Mouse (Mus musculus) C2C12 (cell line): ENCODE data around the gene Prickle2. TPM values are rescaled to one million over a fixed set of nuclear protein-coding genes. Genes with fewer than 3 reads are reported as not detected.

Experiments
- H3K27me3 ChIP-seq: one replicate; pipeline ENCODE4 v1.6.1; 2011; ENCODE audit not compliant: control insufficient read depth, insufficient read depth, insufficient read length
- H3K36me3 ChIP-seq: one replicate; pipeline ENCODE4 v1.6.1; 2011; ENCODE audit not compliant: control insufficient read depth, insufficient read depth
- H3K4me3 ChIP-seq: one replicate; pipeline ENCODE4 v1.5.1; 2011; ENCODE audit warnings: mild to moderate bottlenecking, control low read depth; ENCODE audit not compliant: poor library complexity, insufficient read depth, severe bottlenecking
- H3K79me2 ChIP-seq: one replicate; pipeline ENCODE4 v1.6.1; 2011; ENCODE audit not compliant: control insufficient read depth, insufficient read depth
- H3K79me3 ChIP-seq: one replicate; pipeline ENCODE4 v1.6.1; 2011; ENCODE audit warnings: low read depth, control low read depth
- H3ac ChIP-seq: one replicate; pipeline ENCODE3; 2011; ENCODE audit warnings: low read depth; ENCODE audit not compliant: control insufficient read depth, insufficient read length
- CEBPB ChIP-seq: IDR thresholded peaks from one replicate; pipeline ENCODE4 v1.6.1; 2011; ENCODE audit warnings: low read depth, mild to moderate bottlenecking, control low read depth, moderate library complexity
- CTCF ChIP-seq: IDR thresholded peaks from one replicate; pipeline ENCODE4 v1.5.1; 2011; ENCODE audit not compliant: control insufficient read depth, insufficient read depth, insufficient read length
- FOSL1 ChIP-seq: IDR thresholded peaks from one replicate; pipeline ENCODE4 v1.8.0; 2011; ENCODE audit warnings: mild to moderate bottlenecking, low read length; ENCODE audit not compliant: poor library complexity, insufficient read depth, severe bottlenecking
- MAX ChIP-seq: IDR thresholded peaks from one replicate; pipeline ENCODE4 v1.6.1; 2011; ENCODE audit warnings: mild to moderate bottlenecking, control low read depth
- MYOD1 ChIP-seq: IDR thresholded peaks from one replicate; pipeline ENCODE4 v1.6.1; 2011; ENCODE audit warnings: low read depth; ENCODE audit not compliant: control insufficient read depth, insufficient read length
- MYOG ChIP-seq: IDR thresholded peaks from one replicate; pipeline ENCODE4 v1.6.1; 2011; ENCODE audit not compliant: control insufficient read depth, insufficient read length; ENCODE audit errors: extremely low read depth
- USF1 ChIP-seq: IDR thresholded peaks from one replicate; pipeline ENCODE4 v1.6.1; 2011; ENCODE audit warnings: low read depth, mild to moderate bottlenecking, control low read depth, moderate library complexity
- polyA plus RNA-seq: library from polyadenylated mRNA; unstranded; fragments of >200 nt; fragmentation: generic; extraction: Trizol; gene quantifications from one replicate; pipeline ENCODE4 v1.2.1, GENCODE M21; 2012; ENCODE audit warnings: missing spikeins

Prickle2 gene
- polyA plus RNA-seq, 1 experiment = 0.02 TPM

- Histone ChIP-seq H3K36me3 (no peaks in the 10 kb centered on the region), H3K27me3 (no peaks in the 10 kb centered on the region), H3K4me3 (no peak overlapping the region), H3ac (no peak overlapping the region), H3K79me3 (no peaks in the 10 kb centered on the region), H3K79me2 (no peaks in the 10 kb centered on the region)
- TF ChIP-seq CTCF (no peak), USF1 (no peak), MAX (no peak), FOSL1 (no peak), CEBPB (no peak), MYOG (no peak), MYOD1 (no peak)
Observed at GRCm38 (mm10) chr6:92534226-92535031, 171.5 kb downstream of the Prickle2 start.

DNA sequence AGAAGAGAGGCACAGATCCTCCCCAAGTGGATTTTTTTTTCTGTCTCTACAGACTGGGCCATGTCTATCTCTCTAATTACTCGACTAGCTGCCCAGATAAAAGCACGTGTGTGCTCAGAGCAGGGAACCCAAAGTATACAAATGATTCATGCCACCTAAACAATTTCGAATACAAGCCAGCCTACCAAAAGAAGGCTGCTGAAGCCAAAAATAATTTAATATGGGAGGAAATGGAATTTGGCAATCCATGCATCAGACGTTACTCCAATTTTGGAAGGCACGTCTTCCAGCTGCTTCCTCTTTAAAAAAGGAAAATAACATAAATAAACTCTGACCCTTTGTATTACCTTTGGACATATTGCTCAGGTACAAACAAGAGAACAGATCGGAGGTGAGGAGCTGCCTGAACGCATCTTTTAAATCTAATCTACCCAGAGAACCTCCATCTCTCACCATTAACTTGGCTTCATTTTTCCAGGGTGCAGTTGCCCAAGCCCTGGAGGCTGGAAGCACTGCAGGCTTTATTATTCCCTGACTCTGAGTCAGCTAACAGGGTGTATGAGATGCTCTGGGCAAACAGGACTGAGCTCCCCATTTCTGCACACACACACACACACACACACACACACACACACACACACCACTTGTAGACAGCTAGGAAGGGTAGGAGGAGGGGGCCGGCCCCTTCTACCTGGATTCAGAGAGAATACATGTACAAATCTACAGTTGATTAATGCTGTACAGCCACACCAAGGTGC lies 172.5 kb downstream of the Prickle2 start:
- TF ChIP-seq MYOG (no peak), MAX (no peak), USF1 (no peak), MYOD1 (no peak), CEBPB (no peak), CTCF (no peak), FOSL1 (no peak)
- no peaks in the 10 kb centered on the region for H3K79me2 ChIP-seq
- no peak overlapping the region for H3ac ChIP-seq
- H3K36me3 ChIP-seq = no peaks in the 10 kb centered on the region
- H3K27me3 ChIP-seq = no peaks in the 10 kb centered on the region
- H3K79me3 ChIP-seq = no peaks in the 10 kb centered on the region
- no peak overlapping the region for H3K4me3 ChIP-seq

DNA sequence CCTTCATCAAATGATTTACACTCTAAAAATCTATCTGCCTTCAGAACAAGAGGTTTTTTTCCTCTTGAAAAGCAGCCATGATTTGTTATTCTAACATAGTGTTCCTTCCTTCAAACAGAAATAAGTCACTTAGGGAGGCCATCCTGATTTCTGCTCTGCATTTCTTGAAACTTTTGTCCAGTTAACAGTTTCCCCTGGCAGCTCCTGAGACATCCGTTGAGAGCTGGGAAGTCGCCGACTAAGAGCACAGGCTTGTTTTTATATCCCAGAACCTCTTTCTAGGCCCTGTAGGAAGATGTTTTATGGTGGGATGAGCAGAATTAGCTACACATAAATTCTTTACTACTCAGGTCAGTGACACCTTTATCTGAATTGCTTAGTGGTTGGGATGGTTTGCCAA lies 173.1 kb downstream of the Prickle2 start:
- no peak overlapping the region for H3K4me3 ChIP-seq
- TF ChIP-seq MAX = no peak
- no peak for TF ChIP-seq MYOD1
- no peak for TF ChIP-seq FOSL1
- TF ChIP-seq CTCF = no peak
- TF ChIP-seq MYOG = no peak
- TF ChIP-seq CEBPB = no peak
- TF ChIP-seq USF1 = no peak
- H3K79me2 ChIP-seq = no peaks in the 10 kb centered on the region
- H3K27me3 ChIP-seq = no peaks in the 10 kb centered on the region
- H3K36me3 ChIP-seq = no peaks in the 10 kb centered on the region
- no peak overlapping the region for H3ac ChIP-seq
- H3K79me3 ChIP-seq = no peaks in the 10 kb centered on the region

- H3K79me3 ChIP-seq = no peaks in the 10 kb centered on the region
- H3K36me3 ChIP-seq = no peaks in the 10 kb centered on the region
- no peaks in the 10 kb centered on the region for H3K27me3 ChIP-seq
- no peak overlapping the region for H3K4me3 ChIP-seq
- TF ChIP-seq CTCF (no peak), MYOG (no peak), MAX (no peak), USF1 (no peak), FOSL1 (no peak), CEBPB (no peak), MYOD1 (no peak)
- no peaks in the 10 kb centered on the region for H3K79me2 ChIP-seq
- no peak overlapping the region for H3ac ChIP-seq
Observed at GRCm38 (mm10) chr6:92532331-92532730, 173.6 kb downstream of the Prickle2 start.

DNA sequence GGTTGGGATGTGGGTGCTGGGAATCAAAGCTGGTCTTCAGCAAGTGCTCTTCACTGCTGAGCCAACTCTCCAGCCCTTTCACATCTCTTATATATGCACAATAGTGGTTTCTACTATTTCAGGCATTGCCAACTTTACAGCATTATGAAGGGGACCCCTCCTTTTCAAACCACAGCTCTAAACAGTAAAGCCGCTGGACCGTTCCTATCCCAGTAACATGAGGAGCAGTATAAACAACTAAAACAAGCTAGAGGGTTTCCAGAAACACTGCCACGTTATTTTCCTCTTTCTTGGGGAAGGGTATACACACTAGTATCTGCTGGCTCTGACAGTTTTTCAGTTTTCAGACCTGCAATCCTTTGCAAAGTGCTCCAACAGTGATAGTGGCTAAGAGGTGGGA lies 179.7 kb downstream of the Prickle2 start:
- no peak overlapping the region for H3ac ChIP-seq
- no peaks in the 10 kb centered on the region for H3K27me3 ChIP-seq
- H3K79me2 ChIP-seq = no peaks in the 10 kb centered on the region
- no peak overlapping the region for H3K4me3 ChIP-seq
- no peak for TF ChIP-seq MYOG
- TF ChIP-seq CEBPB = no peak
- no peak for TF ChIP-seq FOSL1
- TF ChIP-seq MAX = no peak
- TF ChIP-seq USF1 = no peak
- no peak for TF ChIP-seq CTCF
- no peak for TF ChIP-seq MYOD1
- no peaks in the 10 kb centered on the region for H3K36me3 ChIP-seq
- no peaks in the 10 kb centered on the region for H3K79me3 ChIP-seq

- no peaks in the 10 kb centered on the region for H3K36me3 ChIP-seq
- H3K4me3 ChIP-seq = no peak overlapping the region
- TF ChIP-seq MAX = no peak
- no peak for TF ChIP-seq MYOD1
- no peak for TF ChIP-seq MYOG
- TF ChIP-seq CTCF = no peak
- TF ChIP-seq USF1 = no peak
- no peaks in the 10 kb centered on the region for H3K27me3 ChIP-seq
- no peaks in the 10 kb centered on the region for H3K79me2 ChIP-seq
- no peaks in the 10 kb centered on the region for H3K79me3 ChIP-seq
- no peak overlapping the region for H3ac ChIP-seq
Observed at GRCm38 (mm10) chr6:92525646-92526045, 180.3 kb downstream of the Prickle2 start.
